Mouse (Mus musculus) retina, embryonic 14.5 days (tissue): ENCODE measurements at regions not wholly inside any gene's neighbourhood (a gene's known extent, or its start where the extent isn't known, plus 50 kb on each side); places are given as distances from the start of the nearest gene placed in this dataset.

Experiments
- DNase-seq: peaks from one replicate; pipeline ENCODE4 v3.0.0-alpha.2; 2015; ENCODE audit warnings: low spot score

GRCm38 (mm10) chr15:50423082-50423665 lies 3461.5 kb upstream of the Gm7489 start:
- no peak for DNase-seq

- DNase-seq = no peak
Observed at GRCm38 (mm10) chr15:50449604-50450003, 3435.1 kb upstream of the Gm7489 start.

GRCm38 (mm10) chr15:50472626-50473025 lies 3412.1 kb upstream of the Gm7489 start:
- no peak for DNase-seq

GRCm38 (mm10) chr15:50498716-50499115 lies 3386.0 kb upstream of the Gm7489 start:
- DNase-seq = no peak

- DNase-seq = no peak
Observed at GRCm38 (mm10) chr15:50507999-50508624, 3376.6 kb upstream of the Gm7489 start.

GRCm38 (mm10) chr15:50513036-50513435 lies 3371.7 kb upstream of the Gm7489 start:
- no peak for DNase-seq

GRCm38 (mm10) chr15:50524841-50525240 lies 3359.9 kb upstream of the Gm7489 start:
- no peak for DNase-seq

- DNase-seq = no peak
Observed at GRCm38 (mm10) chr15:50534490-50534889, 3350.2 kb upstream of the Gm7489 start.

GRCm38 (mm10) chr15:50563611-50564010 lies 3321.1 kb upstream of the Gm7489 start:
- no peak for DNase-seq

GRCm38 (mm10) chr15:50580811-50581210 lies 3303.9 kb upstream of the Gm7489 start:
- DNase-seq = no peak

- no peak for DNase-seq
Observed at GRCm38 (mm10) chr15:50583951-50584350, 3300.8 kb upstream of the Gm7489 start.

GRCm38 (mm10) chr15:50585496-50585895 lies 3299.2 kb upstream of the Gm7489 start:
- no peak for DNase-seq
